Mouse (Mus musculus) 3134 (cell line): ENCODE data around the gene Gm9112.
"Not testable (repeated sequence)": the region's sequence is repeated elsewhere in the genome, so short reads cannot be mapped to it uniquely, and the experiment has no call there.

ENCODE experiments used
- DNase-seq: peaks from one replicate; pipeline ENCODE4 v3.0.0-alpha.2; 2011; ENCODE audit warnings: low spot score; ENCODE audit not compliant: insufficient read length; ENCODE audit errors: extremely low read depth

Gm9112 gene

DNA sequence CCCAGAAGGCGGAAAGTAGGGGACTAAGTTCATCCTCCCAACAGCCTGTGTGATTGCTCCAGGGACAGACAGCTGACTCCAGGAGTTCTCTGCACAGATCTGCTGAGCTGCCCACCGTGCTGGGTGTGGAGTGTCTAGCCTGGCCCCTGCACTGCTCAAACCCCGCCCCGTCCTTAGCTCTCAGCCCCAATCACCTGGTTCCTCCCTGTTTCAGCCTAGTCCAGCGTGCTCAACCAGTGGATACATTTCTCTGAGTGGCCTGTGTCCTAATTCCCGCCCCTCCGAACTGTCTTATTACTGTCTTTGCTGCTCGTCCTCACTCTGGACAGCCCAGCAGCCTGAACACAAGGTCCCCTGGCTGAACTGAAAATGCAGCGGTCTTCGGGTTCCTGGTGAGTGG lies at the start of gene Gm9112, which contains the start of gene Dmrtc1b:
Gene Gm9112, minus strand, starts transcription at position 101 of the 400 bp plus-strand sequence.
Gene Dmrtc1b, plus strand, starts transcription at position 331 of the 400 bp plus-strand sequence.
- DNase-seq, result not testable (repeated sequence)

DNA sequence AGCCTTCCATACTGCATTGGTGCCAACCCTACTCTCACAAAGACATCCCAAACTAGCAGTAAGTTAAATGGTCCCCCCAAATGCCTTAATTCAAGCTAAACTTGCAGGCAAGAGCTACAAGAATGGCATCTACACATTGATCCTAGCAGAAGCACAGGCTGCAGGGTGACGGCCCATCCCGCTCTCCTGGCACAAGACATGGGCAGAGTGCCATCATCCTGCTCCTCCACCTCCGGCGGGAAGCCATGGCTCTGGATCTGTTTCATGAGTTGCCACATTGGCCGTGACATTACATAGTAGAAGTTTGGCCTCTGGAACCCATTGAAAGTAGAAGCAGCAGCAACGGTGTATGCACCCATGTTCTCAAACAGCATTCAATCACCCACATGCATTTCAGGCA lies 16.8 kb upstream of the Gm9112 start:
- not testable (repeated sequence) for DNase-seq

DNA sequence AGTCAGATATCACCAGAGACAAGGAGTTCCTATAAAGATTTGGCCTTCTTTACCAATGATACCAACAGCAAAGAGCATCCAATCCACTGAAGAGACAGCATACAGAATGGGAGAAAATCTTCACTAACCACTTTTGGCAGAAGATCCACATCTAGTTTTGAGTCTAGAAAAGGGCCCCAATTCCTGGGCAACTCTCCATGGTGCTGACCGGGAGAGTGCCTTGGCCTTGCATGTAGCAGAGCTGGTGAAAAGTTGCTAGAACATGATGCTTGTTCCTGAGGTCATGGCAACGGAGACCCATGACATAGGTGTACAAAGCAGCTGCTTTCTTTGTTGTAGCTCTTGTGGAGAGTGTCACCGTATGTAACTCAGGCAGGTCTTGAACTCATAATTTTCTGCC lies 6.8 kb downstream of the Gm9112 start:
- not testable (repeated sequence) for DNase-seq

DNA sequence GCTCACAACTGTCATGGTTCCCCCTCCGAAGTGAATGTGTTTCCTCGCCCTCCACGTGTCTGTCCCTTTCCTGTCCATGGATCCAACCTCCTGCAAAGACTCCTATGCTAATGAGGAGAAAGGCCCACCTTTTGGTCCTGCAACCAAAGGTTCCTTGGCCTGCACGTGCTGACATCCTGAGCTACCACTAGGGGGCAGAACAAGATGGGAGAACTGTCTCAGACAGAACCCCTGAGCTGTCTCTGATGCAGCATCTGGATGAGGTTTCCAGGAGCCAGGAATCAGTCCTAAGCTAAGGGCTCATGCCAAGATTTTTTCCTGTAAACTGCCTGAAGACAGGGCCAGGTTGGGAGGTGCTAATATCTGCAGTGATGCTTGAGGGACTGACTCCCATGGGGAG lies 18.2 kb downstream of the Gm9112 start:
- not testable (repeated sequence) for DNase-seq

DNA sequence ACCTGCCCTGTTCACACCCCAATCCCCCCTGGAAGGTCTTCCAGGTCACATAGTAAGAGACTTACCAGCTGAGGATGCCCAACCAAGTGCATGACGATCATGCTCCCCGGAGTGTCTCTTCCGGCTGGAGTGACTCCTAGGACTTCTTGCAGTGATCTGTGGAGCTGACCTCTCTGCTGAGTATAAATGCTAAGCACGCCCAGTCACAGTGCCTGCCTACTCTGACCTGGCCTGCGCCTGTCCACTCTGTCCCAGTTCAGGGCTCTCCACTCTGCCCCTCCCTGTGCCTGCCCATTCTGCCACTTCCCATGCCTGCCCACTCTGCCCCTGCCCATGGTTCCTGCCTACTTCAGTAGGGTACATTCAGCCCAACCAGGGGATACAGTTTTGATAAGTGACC lies 20.6 kb downstream of the Gm9112 start, which contains the start of gene Gm3880:
Gene Gm3880, minus strand, starts transcription at position 101 of the 400 bp plus-strand sequence.
- DNase-seq, result not testable (repeated sequence)

DNA sequence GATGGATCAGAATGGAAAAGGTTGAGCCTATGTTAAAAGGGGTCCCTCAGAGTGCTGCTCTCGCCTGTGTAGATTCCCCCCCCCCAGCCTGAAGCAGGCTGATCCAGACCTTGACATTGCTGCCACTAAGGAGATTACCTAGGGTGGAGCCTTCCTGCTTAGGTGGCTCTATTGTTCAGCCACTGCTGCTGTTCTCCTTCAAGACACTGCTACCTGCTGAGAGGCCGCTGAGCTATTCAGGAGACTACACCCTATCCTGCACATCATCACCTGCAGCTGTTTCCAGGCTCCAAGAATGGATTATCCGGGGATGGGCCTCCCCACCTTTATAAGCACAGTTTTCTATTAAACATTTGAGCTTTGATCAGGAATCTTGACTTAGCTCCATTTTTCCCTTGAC lies 22.7 kb downstream of the Gm9112 start:
- DNase-seq, result not testable (repeated sequence)

DNA sequence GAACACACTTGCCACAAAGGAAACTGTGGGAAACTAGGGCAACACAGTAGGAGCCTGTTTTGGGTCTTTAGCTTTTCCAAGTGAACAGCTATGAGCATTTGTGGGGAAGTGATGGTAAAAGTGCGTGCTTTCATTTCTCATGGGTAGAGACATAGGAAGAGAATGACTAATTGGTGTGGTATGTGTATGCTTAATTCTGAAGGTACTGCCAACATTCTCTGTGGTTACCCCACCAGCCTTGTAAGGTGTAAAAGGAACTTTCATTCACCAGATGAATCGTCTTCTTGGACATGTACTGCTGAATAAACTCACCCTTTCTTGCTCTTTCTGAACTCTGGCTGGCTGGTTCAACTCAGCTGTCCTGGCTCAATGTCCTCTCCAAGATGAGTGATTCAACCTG lies 40.8 kb downstream of the Gm9112 start:
- peak; percentile 57 for DNase-seq

DNA sequence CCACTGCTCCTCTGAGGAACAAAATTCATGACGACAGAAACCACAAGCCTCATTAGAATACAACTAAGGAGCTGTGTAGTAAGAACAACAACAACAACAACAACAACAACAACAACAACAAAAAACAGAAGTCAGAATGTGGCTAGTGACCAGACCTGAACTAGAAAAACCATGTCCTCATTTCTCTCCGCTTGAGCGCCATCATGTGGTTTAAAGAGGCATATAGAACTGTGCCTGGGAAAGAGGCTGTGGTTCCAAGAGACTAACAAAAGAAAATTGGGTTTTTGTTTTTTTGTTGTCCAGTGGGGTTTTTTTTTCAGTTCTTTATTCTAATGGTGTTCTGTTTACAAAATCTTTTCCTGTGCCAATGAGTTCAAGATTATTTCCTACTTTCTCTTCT lies 46.7 kb downstream of the Gm9112 start:
- no peak for DNase-seq
